Mouse (Mus musculus): ENCODE measurements around the gene Ddx60.
A peak's percentile ranks its signal among the peaks of the same experiment; 100 is the strongest.

Ddx60 gene

DNA sequence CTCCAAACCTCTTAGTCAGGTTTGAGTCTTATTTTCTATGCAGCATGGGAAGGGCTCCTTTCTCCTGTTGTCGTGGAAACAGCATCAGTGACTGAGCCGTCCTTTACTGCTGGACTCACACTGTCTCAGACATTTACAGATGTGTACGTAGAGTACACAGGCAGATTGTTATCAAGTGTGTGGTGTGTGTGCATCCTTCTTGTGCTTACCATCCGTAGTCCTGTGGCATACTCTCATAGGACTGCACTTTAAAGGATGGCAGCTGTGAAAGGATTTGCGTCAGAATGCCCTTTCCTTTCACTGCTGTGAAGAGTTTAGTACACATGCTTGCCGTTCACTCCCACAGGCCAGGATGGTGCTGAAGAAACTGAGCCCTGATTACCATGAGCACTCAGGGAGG, 61.6 kb downstream of the Ddx60 start:
- DNase-seq = no peak

GRCm38 (mm10) chr8:61992796-61993195, 64.9 kb downstream of the Ddx60 start:
- no peak for DNase-seq

GRCm38 (mm10) chr8:61997125-61997524, 69.2 kb downstream of the Ddx60 start:
- DNase-seq = no peak

DNA sequence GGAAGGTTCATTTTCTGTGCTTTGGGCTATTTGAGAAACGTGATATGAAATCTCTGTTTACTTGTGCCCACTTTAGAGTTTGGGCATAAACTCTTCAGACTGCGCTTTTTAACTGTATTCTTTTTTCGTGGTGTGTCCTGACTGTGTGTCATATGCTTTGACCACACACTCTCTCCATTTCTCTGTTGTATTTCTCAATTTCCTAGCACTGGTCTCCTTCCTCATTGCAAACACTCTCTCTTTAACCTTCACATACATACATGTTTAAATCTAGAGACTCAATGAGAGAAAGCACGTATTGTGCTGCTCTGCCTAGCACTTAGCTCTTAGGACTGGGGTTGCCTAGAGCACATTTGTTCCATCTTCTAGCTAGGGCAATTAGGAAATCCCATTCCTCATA, 86.3 kb downstream of the Ddx60 start:
- no peak for DNase-seq

DNA sequence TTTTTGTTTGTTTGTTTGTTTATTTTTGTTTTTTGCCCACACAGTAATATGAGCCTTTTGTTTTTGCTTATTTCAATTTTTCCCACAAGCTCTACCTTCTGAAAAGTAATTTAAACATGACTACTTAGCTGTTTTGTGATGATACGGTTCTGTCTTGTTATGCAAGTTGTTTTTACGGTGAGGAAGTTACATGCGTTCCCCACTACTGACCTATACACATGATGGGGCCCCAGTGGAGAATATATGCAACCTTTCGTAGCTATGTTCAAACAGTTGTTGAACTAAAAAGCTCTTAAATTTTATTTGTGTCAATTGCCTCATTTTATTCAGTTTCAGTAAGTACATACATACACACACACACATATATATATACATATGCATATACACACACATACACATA, 86.7 kb downstream of the Ddx60 start:
- no peak for DNase-seq

DNA sequence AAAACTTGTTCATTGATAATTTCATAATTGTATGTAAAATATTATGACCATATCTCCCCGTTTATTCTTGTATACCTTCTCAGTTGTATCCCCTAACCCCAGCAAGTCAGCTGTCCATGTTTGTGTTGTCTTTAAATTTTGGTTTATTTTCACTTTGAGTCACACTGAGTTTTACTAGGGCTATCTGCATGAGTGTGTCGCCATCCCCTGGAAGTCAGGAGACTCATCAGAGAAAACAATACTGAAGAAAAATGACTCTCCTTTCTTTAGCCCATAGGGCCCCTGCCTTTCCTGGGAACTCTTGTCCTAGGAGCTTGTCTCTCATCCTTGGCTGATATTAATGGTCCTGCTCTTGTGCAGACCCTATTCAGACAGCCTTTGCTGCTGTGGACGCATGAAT, 106.5 kb downstream of the Ddx60 start:
- no peak for DNase-seq

DNA sequence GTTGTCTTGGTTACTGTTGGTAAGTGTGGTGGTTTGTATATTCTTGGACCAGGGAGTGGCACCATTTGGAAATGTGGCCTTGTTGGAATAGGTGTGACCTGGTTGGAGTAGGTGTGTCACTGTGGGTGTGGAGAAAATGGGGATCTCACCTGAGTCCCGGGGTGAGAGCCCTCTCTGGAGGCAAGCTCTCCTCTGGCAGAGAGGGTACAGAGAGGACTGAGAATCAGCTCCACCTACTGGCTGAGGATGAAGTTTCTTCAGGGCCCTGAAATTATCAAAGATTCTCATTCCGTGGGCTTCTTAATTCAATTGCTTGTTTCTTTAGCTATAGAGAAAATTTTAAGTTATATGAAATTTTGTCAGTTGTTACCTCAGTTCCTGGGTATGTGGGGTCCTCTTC, 118.9 kb downstream of the Ddx60 start:
- peak; percentile 3 for DNase-seq

GRCm38 (mm10) chr8:62060357-62060756, 132.5 kb downstream of the Ddx60 start:
- DNase-seq = peak; percentile 12

DNA sequence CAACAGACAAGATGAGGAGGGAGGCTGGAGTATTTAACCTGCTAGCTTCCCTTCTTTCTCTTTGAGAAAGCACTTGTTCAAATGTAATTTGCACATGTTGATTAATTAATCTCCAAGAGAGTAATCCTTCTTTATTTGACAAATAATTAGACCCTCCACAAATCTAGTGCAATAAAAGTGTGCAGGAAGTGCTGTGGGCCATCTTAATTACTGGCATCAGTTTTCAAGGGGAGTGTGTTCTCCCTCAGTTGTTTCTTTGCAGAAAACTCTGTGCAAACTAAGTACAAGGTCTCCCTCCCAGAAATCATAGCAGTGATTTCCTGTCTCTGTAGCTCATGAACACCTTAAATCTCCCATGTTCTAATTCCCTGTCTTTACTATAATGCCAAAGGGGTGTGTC, 140.4 kb downstream of the Ddx60 start:
- no peak for DNase-seq

- DNase-seq = peak; percentile 4
Measured at GRCm38 (mm10) chr8:62080195-62080802, 152.4 kb downstream of the Ddx60 start.

GRCm38 (mm10) chr8:62081804-62082203, 153.9 kb downstream of the Ddx60 start:
- no peak for DNase-seq

Measured in lung, postnatal 10 days (tissue).